Mouse (Mus musculus): ENCODE results near the gene Dexi. TPM values are rescaled to one million over a fixed set of nuclear protein-coding genes. Genes with fewer than 3 reads are reported as not detected.

Dexi gene
- polyA plus RNA-seq, 1 experiment: 84.5 TPM

DNA sequence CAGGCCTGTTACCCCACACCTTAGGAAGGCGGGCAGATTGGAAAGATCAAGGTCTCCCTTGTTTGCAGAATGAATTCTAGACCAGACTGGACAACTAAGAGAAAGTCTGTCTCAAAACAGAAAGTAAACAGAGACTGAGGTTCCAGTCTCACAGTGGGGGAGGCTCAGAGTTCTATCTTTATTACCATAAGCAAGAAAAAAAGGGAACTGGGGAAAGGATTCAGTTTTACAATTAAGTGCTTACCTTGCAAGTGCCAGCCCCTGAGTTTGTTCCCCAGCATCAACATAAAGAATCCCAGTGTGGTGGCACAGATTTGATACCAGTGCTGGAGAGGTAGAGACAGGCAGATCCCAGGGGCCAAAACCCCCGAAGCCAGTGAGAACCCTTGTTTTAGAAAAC is 66.9 kb downstream of the Dexi start:
- no peak overlapping the region for H3K27ac ChIP-seq (ENCODE audit: insufficient read depth, low read length)
- H3K4me1 ChIP-seq (ENCODE audit: control insufficient read depth, insufficient read depth, low read length): no peaks in the 10 kb centered on the region
- H3K4me3 ChIP-seq (ENCODE audit: insufficient read depth, low read length): no peak overlapping the region
- TF ChIP-seq CTCF (IDR thresholded peaks at IDR 0.05; ENCODE audit: extremely low read depth, insufficient read depth, low read length) (no peak), POLR2A (IDR thresholded peaks at IDR 0.05; ENCODE audit: extremely low read depth, insufficient read depth, low read length) (no peak)

DNA sequence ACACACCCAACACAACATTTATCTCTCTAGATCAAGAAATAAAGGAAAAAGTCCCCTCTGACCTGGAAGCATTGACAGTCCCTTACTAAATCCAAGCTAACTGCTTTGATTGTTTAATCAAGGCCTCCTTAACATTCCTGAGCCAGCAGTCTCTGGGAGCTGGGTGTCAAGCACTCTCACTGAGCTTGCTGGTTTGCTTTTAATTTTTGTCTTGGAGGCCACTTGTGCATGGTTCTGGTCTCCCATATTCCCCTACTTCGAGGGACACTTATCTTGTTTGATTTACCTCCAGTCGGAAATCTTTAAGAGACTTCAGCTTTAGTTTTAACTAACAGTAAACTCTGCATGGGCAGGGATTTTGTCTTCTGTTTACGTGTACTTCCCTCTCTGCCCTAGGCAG is 67.9 kb downstream of the Dexi start:
- Histone ChIP-seq H3K27ac (ENCODE audit: insufficient read depth, low read length) (no peak overlapping the region), H3K4me3 (ENCODE audit: insufficient read depth, low read length) (no peak overlapping the region), H3K4me1 (ENCODE audit: control insufficient read depth, insufficient read depth, low read length) (no peaks in the 10 kb centered on the region)
- TF ChIP-seq CTCF (IDR thresholded peaks at IDR 0.05; ENCODE audit: extremely low read depth, insufficient read depth, low read length) (no peak), POLR2A (IDR thresholded peaks at IDR 0.05; ENCODE audit: extremely low read depth, insufficient read depth, low read length) (no peak)

DNA sequence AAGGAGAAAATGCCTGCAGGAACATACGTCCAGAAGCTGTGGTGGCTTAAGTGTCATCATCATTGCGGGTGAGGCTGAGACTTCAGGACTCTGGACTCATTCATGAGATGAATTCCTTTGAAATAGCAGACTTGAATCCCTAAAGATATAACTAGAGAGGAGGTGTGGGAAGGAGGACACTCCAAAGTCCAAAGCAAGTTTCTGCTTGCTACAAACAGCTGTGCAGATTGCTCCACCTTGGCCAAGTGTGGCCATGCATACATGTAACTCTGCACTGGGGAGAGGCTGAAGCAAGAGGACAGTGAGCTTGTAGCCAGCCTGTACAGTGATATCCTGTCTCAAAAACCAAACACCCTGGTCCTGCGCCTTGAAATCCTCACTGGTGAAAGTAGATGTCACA is 70.9 kb downstream of the Dexi start:
- Histone ChIP-seq H3K4me1 (ENCODE audit: control insufficient read depth, insufficient read depth, low read length) (no peaks in the 10 kb centered on the region), H3K27ac (ENCODE audit: insufficient read depth, low read length) (no peak overlapping the region), H3K4me3 (ENCODE audit: insufficient read depth, low read length) (no peak overlapping the region)
- TF ChIP-seq POLR2A (IDR thresholded peaks at IDR 0.05; ENCODE audit: extremely low read depth, insufficient read depth, low read length): no peak
- TF ChIP-seq CTCF (IDR thresholded peaks at IDR 0.05; ENCODE audit: extremely low read depth, insufficient read depth, low read length): no peak

DNA sequence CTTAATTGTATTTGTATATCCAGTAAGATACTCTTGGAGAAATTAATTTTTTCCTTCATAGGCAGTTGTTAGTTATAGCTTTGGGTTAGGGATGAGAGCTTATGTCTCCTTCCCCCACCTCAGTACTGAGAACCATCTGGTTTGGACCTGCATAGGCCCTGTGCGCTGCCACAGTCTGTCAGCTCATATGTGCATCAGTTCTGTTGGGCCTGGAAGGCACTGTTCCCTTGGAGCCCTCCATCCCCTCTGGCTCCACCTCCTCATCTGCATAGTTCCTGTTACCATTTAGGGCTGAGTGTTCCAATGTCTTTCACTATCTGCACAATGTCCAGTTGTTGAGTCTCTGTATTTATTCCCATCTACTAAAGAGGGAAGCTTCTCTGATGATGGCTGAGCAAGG is 74.7 kb downstream of the Dexi start:
- H3K27ac ChIP-seq (ENCODE audit: insufficient read depth, low read length): no peak overlapping the region
- TF ChIP-seq CTCF (IDR thresholded peaks at IDR 0.05; ENCODE audit: extremely low read depth, insufficient read depth, low read length) (no peak), POLR2A (IDR thresholded peaks at IDR 0.05; ENCODE audit: extremely low read depth, insufficient read depth, low read length) (no peak)

DNA sequence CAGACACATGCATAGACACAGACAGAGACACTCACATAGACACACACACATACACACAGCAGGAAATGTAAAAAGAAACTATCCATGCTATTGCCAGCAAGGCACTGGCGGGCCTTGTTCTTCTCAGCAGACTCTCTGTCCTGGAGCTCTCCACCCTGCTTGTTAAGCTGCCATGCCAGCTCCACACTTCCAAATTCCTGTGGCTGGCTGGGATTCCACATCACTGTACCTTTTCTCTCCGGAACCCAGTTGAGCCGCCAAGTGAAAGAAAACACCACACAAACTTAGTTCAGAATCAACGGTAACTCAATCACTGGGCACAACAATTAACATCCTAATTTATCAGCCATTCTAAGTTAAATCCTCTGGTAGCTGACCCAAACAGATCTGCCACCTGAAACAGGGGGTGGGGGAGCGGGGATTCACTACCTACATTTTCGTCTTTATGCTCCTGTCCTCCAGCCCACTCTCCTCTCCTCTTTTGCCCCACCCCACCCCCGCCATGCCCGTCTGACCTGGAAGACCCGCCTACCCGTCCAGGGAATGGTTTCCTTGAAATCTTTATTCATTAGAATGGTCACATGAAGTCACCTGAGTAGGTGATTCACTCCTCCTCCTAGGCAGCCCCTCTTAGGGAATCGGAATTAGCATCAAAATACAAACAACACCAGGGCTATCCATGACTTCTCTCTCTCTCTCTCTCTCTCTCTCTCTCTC is 75.3 kb downstream of the Dexi start:
- Histone ChIP-seq H3K4me1 (ENCODE audit: control insufficient read depth, insufficient read depth, low read length) (no peaks in the 10 kb centered on the region), H3K27ac (ENCODE audit: insufficient read depth, low read length) (no peak overlapping the region), H3K4me3 (ENCODE audit: insufficient read depth, low read length) (no peak overlapping the region)
- TF ChIP-seq POLR2A (IDR thresholded peaks at IDR 0.05; ENCODE audit: extremely low read depth, insufficient read depth, low read length) (no peak), CTCF (IDR thresholded peaks at IDR 0.05; ENCODE audit: extremely low read depth, insufficient read depth, low read length) (no peak)

More for the DNA sequence above, 74.7 kb downstream of the Dexi start:
- Histone ChIP-seq H3K4me3 (ENCODE audit: insufficient read depth, low read length) (no peak overlapping the region), H3K4me1 (ENCODE audit: control insufficient read depth, insufficient read depth, low read length) (no peaks in the 10 kb centered on the region)

DNA sequence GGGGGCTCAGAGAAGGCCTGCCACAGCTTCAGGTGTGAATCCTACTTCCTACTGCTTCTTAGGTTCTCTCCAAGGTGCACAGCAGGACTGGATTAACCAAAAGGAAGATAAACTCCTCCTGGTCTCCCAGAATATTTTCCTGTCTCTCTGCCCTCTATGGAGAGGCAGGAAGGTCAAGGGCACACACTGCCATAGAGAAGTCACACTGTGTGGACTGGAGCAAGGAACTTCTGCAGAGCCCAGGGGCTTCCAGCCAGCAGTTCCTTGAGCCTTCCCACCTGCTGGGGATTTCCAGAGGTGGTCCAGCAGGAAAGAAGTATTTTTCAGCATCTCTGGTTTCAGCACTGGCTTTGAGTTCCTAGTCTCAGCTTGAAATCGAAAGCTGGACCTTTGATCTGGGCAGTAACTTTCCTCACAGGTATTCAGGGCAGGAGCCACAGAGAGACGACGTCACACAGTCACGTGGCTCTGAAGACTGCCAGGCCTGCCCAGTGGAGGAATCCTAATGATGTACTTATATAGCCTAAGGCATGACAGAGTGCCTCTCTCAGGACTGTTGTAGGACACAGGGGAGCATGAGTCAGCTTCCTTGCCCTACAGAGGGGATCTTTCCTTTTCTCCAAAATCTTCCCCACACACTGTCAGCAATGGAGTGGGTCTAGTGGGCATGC is 77.7 kb downstream of the Dexi start:
- no peaks in the 10 kb centered on the region for H3K4me1 ChIP-seq (ENCODE audit: control insufficient read depth, insufficient read depth, low read length)
- TF ChIP-seq POLR2A (IDR thresholded peaks at IDR 0.05; ENCODE audit: extremely low read depth, insufficient read depth, low read length): no peak
- TF ChIP-seq CTCF (IDR thresholded peaks at IDR 0.05; ENCODE audit: extremely low read depth, insufficient read depth, low read length): no peak

DNA sequence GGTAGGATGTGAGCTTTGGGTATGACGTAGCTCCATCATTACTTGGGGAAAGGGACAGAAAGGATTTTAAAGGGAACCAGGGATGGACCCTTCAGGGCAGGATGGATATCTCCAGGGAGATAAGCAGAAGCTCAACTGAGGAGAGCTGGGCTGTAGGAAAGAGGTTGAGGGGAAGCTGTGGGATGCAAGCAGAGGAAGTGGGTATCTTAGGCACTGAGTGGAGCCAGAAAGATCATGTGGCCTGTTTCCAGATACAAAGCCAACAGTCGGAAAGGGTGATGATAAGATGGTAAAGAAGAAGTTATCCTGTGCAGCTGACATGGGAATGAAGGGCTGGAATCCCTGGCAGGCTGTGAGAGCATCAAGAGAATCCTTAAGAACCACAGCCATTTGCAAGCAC is 81.7 kb downstream of the Dexi start:
- H3K4me1 ChIP-seq (ENCODE audit: control insufficient read depth, insufficient read depth, low read length): no peaks in the 10 kb centered on the region
- TF ChIP-seq POLR2A (IDR thresholded peaks at IDR 0.05; ENCODE audit: extremely low read depth, insufficient read depth, low read length) (no peak), CTCF (IDR thresholded peaks at IDR 0.05; ENCODE audit: extremely low read depth, insufficient read depth, low read length) (no peak)
- no peak overlapping the region for H3K27ac ChIP-seq (ENCODE audit: insufficient read depth, low read length)
- no peak overlapping the region for H3K4me3 ChIP-seq (ENCODE audit: insufficient read depth, low read length)

More for the DNA sequence above, 77.7 kb downstream of the Dexi start:
- H3K4me3 ChIP-seq (ENCODE audit: insufficient read depth, low read length): no peak overlapping the region
- no peak overlapping the region for H3K27ac ChIP-seq (ENCODE audit: insufficient read depth, low read length)

DNA sequence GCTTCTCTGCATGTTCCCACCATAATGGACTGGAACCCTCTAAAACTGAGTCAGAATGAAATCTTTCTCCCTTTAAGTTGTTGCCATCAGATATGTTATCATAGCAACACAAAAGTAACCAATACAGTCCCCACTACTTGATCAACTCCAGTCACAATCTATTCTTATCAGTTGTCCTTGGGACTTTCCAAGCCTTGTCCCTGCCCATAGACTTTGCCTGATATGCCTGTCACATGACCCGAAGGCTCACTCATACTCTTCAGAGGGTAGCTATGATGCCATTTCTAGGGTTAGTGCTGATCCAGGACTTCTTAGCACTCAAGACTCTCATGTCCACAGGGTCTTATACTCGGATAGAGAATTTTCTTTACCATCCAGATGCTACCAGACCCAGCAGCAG is 82.7 kb downstream of the Dexi start:
- Histone ChIP-seq H3K27ac (ENCODE audit: insufficient read depth, low read length) (no peak overlapping the region), H3K4me3 (ENCODE audit: insufficient read depth, low read length) (no peak overlapping the region), H3K4me1 (ENCODE audit: control insufficient read depth, insufficient read depth, low read length) (no peaks in the 10 kb centered on the region)
- TF ChIP-seq POLR2A (IDR thresholded peaks at IDR 0.05; ENCODE audit: extremely low read depth, insufficient read depth, low read length) (no peak), CTCF (IDR thresholded peaks at IDR 0.05; ENCODE audit: extremely low read depth, insufficient read depth, low read length) (no peak)

DNA sequence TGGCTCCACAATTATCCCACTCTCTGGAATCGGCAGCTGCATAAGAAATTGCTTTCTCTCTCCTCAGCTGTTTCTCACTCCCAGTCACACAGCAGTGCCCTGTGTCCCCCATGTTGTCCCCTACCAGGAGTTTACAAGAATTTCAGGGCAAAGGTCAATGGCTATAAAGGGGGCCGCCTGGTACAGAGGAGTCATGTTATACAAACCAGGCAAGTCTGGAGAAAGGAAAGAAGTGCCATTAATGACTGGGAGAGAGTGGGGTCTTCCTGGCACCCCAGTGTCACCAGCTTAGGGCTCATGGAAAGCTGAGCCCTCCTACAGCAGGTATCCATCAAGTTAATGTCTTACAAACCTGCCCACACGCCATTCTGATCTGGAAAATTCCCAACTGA is 88.3 kb downstream of the Dexi start:
- no peak overlapping the region for H3K27ac ChIP-seq (ENCODE audit: insufficient read depth, low read length)
- no peaks in the 10 kb centered on the region for H3K4me1 ChIP-seq (ENCODE audit: control insufficient read depth, insufficient read depth, low read length)
- no peak overlapping the region for H3K4me3 ChIP-seq (ENCODE audit: insufficient read depth, low read length)
- no peak for TF ChIP-seq POLR2A (IDR thresholded peaks at IDR 0.05; ENCODE audit: extremely low read depth, insufficient read depth, low read length)
- TF ChIP-seq CTCF (IDR thresholded peaks at IDR 0.05; ENCODE audit: extremely low read depth, insufficient read depth, low read length): no peak

Data from cortical plate, adult 2 months (tissue).